Mouse (Mus musculus): Measurements from ENCODE around the gene Cstl1.

DNA sequence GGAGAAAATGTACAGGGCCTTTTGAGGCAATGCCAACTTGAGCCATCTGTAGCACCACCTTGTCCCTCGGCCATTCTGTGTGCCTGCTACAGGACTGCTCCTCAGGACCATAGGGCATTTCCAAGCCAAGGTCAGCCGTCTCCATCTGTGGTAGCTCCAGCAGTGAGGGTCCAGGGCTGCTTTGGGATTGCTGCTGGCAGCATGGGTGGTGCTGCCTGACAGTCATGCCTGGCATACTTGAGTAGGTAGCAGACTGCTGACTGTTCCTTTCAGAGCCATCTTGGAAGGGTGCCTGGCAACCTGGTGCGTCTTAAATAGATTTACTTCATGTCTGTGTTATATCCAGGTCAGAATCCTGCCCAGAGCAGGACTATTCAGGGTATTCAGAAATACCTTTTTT lies 7.2 kb upstream of the Cstl1 start:
- TF ChIP-seq CTCF (IDR thresholded peaks at IDR 0.05; ENCODE audit: insufficient read depth, low read depth, low read length) (no peak), POLR2A (IDR thresholded peaks at IDR 0.05; ENCODE audit: insufficient read depth, low read depth, low read length) (no peak)
